Mouse (Mus musculus) adrenal gland, postnatal 4 days (tissue): ENCODE data around the gene Cntn3. TPM values are rescaled to one million over a fixed set of nuclear protein-coding genes. Genes with fewer than 3 reads are reported as not detected.
A peak's percentile ranks its signal among the peaks of the same experiment; 100 is the strongest.
"Not testable (repeated sequence)": the region's sequence is repeated elsewhere in the genome, so short reads cannot be mapped to it uniquely, and the experiment has no call there.

Source experiments
- DNase-seq, 2 experiments: peaks; one replicate each; pipeline ENCODE4 v3.0.0; 2021 to 2022; ENCODE audit warnings: low spot score in 2 of 2, mixed read lengths in 2 of 2
- long read RNA-seq, 2 experiments: library from polyadenylated mRNA; stranded (forward); transcript quantifications; one replicate each; pipeline ENCODE4 v2.0.0; 2021
- total RNA-seq, 2 experiments: library from RNA; stranded (reverse); gene quantifications; 2 replicates each; pipeline ENCODE4 v1.2.3; 2021

Cntn3 gene
- 1 to 10 TPM; 1.2 to 2.0 TPM for total RNA-seq
- long read RNA-seq, experiment 1: 0 reads
- long read RNA-seq, experiment 2, partial matches to known transcripts: 0 of 2 reads
- long read RNA-seq, experiment 2, other reads (novel, unspliced or antisense): 2 of 2 reads

- DNase-seq: not testable (repeated sequence)
These were observed at the start of gene Cntn3 for GRCm38 (mm10) chr6:102573001-102573400. Cntn3 (minus strand) TSS chr6:102573101.

- DNase-seq: no peak
These were observed 27.9 kb upstream of the Cntn3 start for GRCm38 (mm10) chr6:102600773-102601172.

- no peak for DNase-seq
These were observed 24.9 kb upstream of the Cntn3 start for GRCm38 (mm10) chr6:102597756-102598155.

- DNase-seq: no peak
These were observed 17.2 kb upstream of the Cntn3 start for GRCm38 (mm10) chr6:102590151-102590550.

GRCm38 (mm10) chr6:102589311-102589710 lies 16.4 kb upstream of the Cntn3 start:
- DNase-seq: no peak

GRCm38 (mm10) chr6:102586056-102586455 lies 13.2 kb upstream of the Cntn3 start:
- no peak for DNase-seq

GRCm38 (mm10) chr6:102583578-102583977 lies 10.7 kb upstream of the Cntn3 start:
- DNase-seq: no peak

- DNase-seq: no peak
These were observed 5.4 kb downstream of the Cntn3 start for GRCm38 (mm10) chr6:102567496-102567895.

GRCm38 (mm10) chr6:102565228-102565627 lies 7.7 kb downstream of the Cntn3 start:
- DNase-seq: no peak

- peak; percentile 15 to 25 for DNase-seq
These were observed 8.7 kb downstream of the Cntn3 start for GRCm38 (mm10) chr6:102564011-102564731.

GRCm38 (mm10) chr6:102563431-102563830 lies 9.5 kb downstream of the Cntn3 start:
- no peak for DNase-seq

- no peak for DNase-seq
These were observed 15.4 kb downstream of the Cntn3 start for GRCm38 (mm10) chr6:102557521-102557920.

GRCm38 (mm10) chr6:102556497-102556896 lies 16.4 kb downstream of the Cntn3 start:
- DNase-seq: no peak

GRCm38 (mm10) chr6:102555814-102556437 lies 17.0 kb downstream of the Cntn3 start:
- no peak for DNase-seq

GRCm38 (mm10) chr6:102555067-102555657 lies 17.7 kb downstream of the Cntn3 start:
- DNase-seq: no peak

GRCm38 (mm10) chr6:102541633-102542412 lies 31.1 kb downstream of the Cntn3 start:
- DNase-seq: no peak

GRCm38 (mm10) chr6:102535599-102535998 lies 37.3 kb downstream of the Cntn3 start:
- no peak for DNase-seq

- DNase-seq: no peak
These were observed 49.9 kb downstream of the Cntn3 start for GRCm38 (mm10) chr6:102523037-102523436.

GRCm38 (mm10) chr6:102520977-102521376 lies 51.9 kb downstream of the Cntn3 start:
- DNase-seq: no peak

GRCm38 (mm10) chr6:102515231-102515630 lies 57.7 kb downstream of the Cntn3 start:
- DNase-seq: no peak

- DNase-seq: no peak
These were observed 60.8 kb downstream of the Cntn3 start for GRCm38 (mm10) chr6:102512085-102512484.
